13 mouse cellular contexts compared by ENCODE assay signal in genomic region chr11:60206207-60206606, GRCm38 (mm10). TPM values are rescaled to one million over a fixed set of nuclear protein-coding genes. Genes with fewer than 3 reads are reported as not detected.
A peak's percentile ranks its signal among the peaks of the same experiment; 100 is the strongest.
DNase-seq lines count a peak whose midpoint lies in the region; ATAC-seq and TF ChIP-seq lines count a peak whose summit lies in the region.
"Had no signal": no experiment of that assay in that cellular context is flagged by ENCODE, and none has a peak within 500 bp of the region (broad histone marks: within the 10 kb centered on the region; RNA-seq: fewer than 3 reads in every experiment).

No protein-coding gene starts in this region.

- no peak overlapping the region for H3K4me2 ChIP-seq in hindbrain, postnatal 0 days (ENCODE audit: low read depth, low read length)
- H3K4me2 ChIP-seq in myocyte (ENCODE audit: low read depth) = no peak overlapping the region

- H3K9me3 ChIP-seq in hindbrain, postnatal 0 days (ENCODE audit: low read length) = no peaks in the 10 kb centered on the region
- H3K9me3 ChIP-seq: G1E had no signal

- H3K4me1 ChIP-seq in hindbrain, postnatal 0 days (ENCODE audit: insufficient read depth, low read length) = peaks cover 49% of the 10 kb centered on the region

- H3K9ac ChIP-seq in hindbrain, postnatal 0 days (replicated peaks; ENCODE audit: low read length) = 0 out of 2 replicates have a peak overlapping the region, but pooled peaks have one; percentile 35
- H3K9ac ChIP-seq: liver, embryonic 14.5 days had no signal

- TF ChIP-seq CTCF in hindbrain, postnatal 0 days (IDR thresholded peaks at IDR 0.05; ENCODE audit: low read depth) = no peak

- DNase-seq in cerebellum, postnatal 10 days = peak; percentile 53 to 56
- no peak for DNase-seq in cerebellum, adult 8-10 months
- DNase-seq in lung, adult 18-20 months = peak; percentile 69 to 77
- DNase-seq in lung, postnatal 14 days = no peak
- no peak for DNase-seq in hindbrain, postnatal 0 days (ENCODE audit: low spot score)
- DNase-seq in embryo, embryonic 10.5 days (ENCODE audit: low spot score) = no peak
- DNase-seq: gastrocnemius, postnatal 36 days; heart, postnatal 4 days; layer of hippocampus, postnatal 36 days had no signal

- no peak for ATAC-seq in hindbrain, postnatal 0 days
- no peak for ATAC-seq in frontal cortex, adult (ENCODE audit: low TSS enrichment)

- no peak overlapping the region for H3ac ChIP-seq in myocyte (ENCODE audit: control insufficient read depth, insufficient read length)

- no peak overlapping the region for H3K4me3 ChIP-seq in hindbrain, postnatal 0 days (ENCODE audit: low read length)
- no peak overlapping the region for H3K4me3 ChIP-seq in myocyte

- TF ChIP-seq POLR2A in myocyte (IDR thresholded peaks at IDR 0.05; ENCODE audit: insufficient read length, low read depth) = peak; percentile 36

- H3K79me2 ChIP-seq in myocyte (ENCODE audit: control insufficient read depth, insufficient read depth) = peaks cover 43% of the 10 kb centered on the region

- H3K27me3 ChIP-seq in hindbrain, postnatal 0 days (ENCODE audit: insufficient read depth, low read length) = no peaks in the 10 kb centered on the region
- no peaks in the 10 kb centered on the region for H3K27me3 ChIP-seq in myocyte (ENCODE audit: control insufficient read depth, insufficient read depth, insufficient read length)

- 58% methylated on average over 5 of the region's 5 CpGs for WGBS in hindbrain, postnatal 0 days

- H3K27ac ChIP-seq in hindbrain, postnatal 0 days = no peak overlapping the region
- H3K27ac ChIP-seq: liver, embryonic 14.5 days had no signal

- H3K36me3 ChIP-seq in hindbrain, postnatal 0 days (ENCODE audit: insufficient read depth, low read length) = peaks cover 22% of the 10 kb centered on the region
- peaks cover 23% of the 10 kb centered on the region for H3K36me3 ChIP-seq in myocyte (ENCODE audit: control insufficient read depth, insufficient read depth)

TF ChIP-seq in myocyte, 11 proteins besides CTCF, POLR2A, EP300 and RAD21:
- no peak for TF ChIP-seq E2F4 (IDR thresholded peaks at IDR 0.05; ENCODE audit: insufficient read depth)
- no peak for TF ChIP-seq MYOD1 (IDR thresholded peaks at IDR 0.05; ENCODE audit: control insufficient read depth in 1 of 3, insufficient read length in 2 of 3, low read depth in 2 of 3)
- TF ChIP-seq SRF (IDR thresholded peaks at IDR 0.05; ENCODE audit: control insufficient read depth, insufficient read length, low read depth) = no peak
- no peak for TF ChIP-seq USF1 (IDR thresholded peaks at IDR 0.05; ENCODE audit: low read depth)
- TF ChIP-seq TCF3 (IDR thresholded peaks at IDR 0.05; ENCODE audit: insufficient read length, low read depth) = no peak
- TF ChIP-seq POLR2AphosphoS2 (IDR thresholded peaks at IDR 0.05; ENCODE audit: insufficient read length, low read depth) = no peak
- TF ChIP-seq MYOG (IDR thresholded peaks at IDR 0.05; ENCODE audit: control insufficient read depth in 1 of 3, insufficient read depth in 1 of 3, insufficient read length in 2 of 3, low read depth in 2 of 3) = no peak
- no peak for TF ChIP-seq REST (IDR thresholded peaks at IDR 0.05; ENCODE audit: insufficient read depth, insufficient read length)
- no peak for TF ChIP-seq MAX (IDR thresholded peaks at IDR 0.05; ENCODE audit: low read depth)
- TF ChIP-seq CEBPB (IDR thresholded peaks at IDR 0.05; ENCODE audit: insufficient read depth, poor library complexity, severe bottlenecking) = no peak
- TF ChIP-seq TCF12 (IDR thresholded peaks at IDR 0.05; ENCODE audit: insufficient read depth, poor library complexity, severe bottlenecking) = no peak

RNA-seq across cellular contexts. Expression of gene Srebf1, which starts 16.2 kb away (rescaled TPM):
- total RNA-seq in hindbrain, postnatal 0 days (2014; rRNA removed) = 163 and 169 TPM in 2 replicates
- 50.6 and 59.5 TPM in 2 replicates for polyA plus RNA-seq in hindbrain, postnatal 0 days (2015; fragmentation: Nextera tagmentation; extraction: Ambion mirVana)
- 192 TPM for polyA plus RNA-seq in myocyte (2012; fragmentation: generic; extraction: Trizol)

Comparison
In these comparisons a context has a peak if more than half of its experiments do, and no peak if none do; other contexts are left out.
1. DNase-seq: peak in cerebellum, postnatal 10 days (2 of 2) and lung, adult 18-20 months (2 of 2); none in cerebellum, adult 8-10 months (single experiment), lung, postnatal 14 days (single experiment), hindbrain, postnatal 0 days (single experiment) and embryo, embryonic 10.5 days (single experiment).